Mouse (Mus musculus) liver, postnatal 0 days (tissue): ENCODE data around the gene Hivep3. TPM values are rescaled to one million over a fixed set of nuclear protein-coding genes. Genes with fewer than 3 reads are reported as not detected.

Experiments used
- ATAC-seq: fragments of 200-750 bp; cut with Nextera tagmentation; 2 replicates; pipeline ENCODE4 v1.8.0; 2017; ENCODE audit warnings: mild to moderate bottlenecking, moderate library complexity
- DNase-seq: peaks from one replicate; pipeline ENCODE4 v3.0.0-alpha.2; 2016
- H3K27ac ChIP-seq: fragments of 300-500 bp; sonication (generic); 2 replicates; pipeline ENCODE4 v1.5.1; 2014; ENCODE audit warnings: antibody characterized with exemption, moderate library complexity, mild to moderate bottlenecking, low read depth
- H3K27me3 ChIP-seq: fragments of 300-500 bp; sonication (generic); 2 replicates; pipeline ENCODE4 v1.6.1; 2014; ENCODE audit warnings: low read length, control low read depth, mixed read lengths; ENCODE audit not compliant: insufficient read depth
- H3K36me3 ChIP-seq: fragments of 300-500 bp; sonication (generic); replicated peaks from 2 replicates; pipeline ENCODE4 v1.6.1; 2014; ENCODE audit warnings: mild to moderate bottlenecking, control low read depth, low read length, moderate library complexity, mixed read lengths; ENCODE audit not compliant: insufficient read depth
- H3K4me1 ChIP-seq: fragments of 300-500 bp; sonication (generic); 2 replicates; pipeline ENCODE4 v1.6.1; 2014; ENCODE audit warnings: antibody characterized with exemption, mild to moderate bottlenecking, control low read depth; ENCODE audit not compliant: insufficient read depth
- H3K4me2 ChIP-seq: fragments of 300-500 bp; sonication (generic); 2 replicates; pipeline ENCODE4 v1.6.1; 2014; ENCODE audit warnings: low read depth, mild to moderate bottlenecking, low read length, moderate library complexity, mixed read lengths
- H3K4me3 ChIP-seq: fragments of 300-500 bp; sonication (generic); 2 replicates; pipeline ENCODE4 v1.5.1; 2014; ENCODE audit warnings: low read depth, low read length
- H3K9ac ChIP-seq: fragments of 300-500 bp; sonication (generic); replicated peaks from 2 replicates; pipeline ENCODE4 v1.6.1; 2014; ENCODE audit warnings: mild to moderate bottlenecking, moderate library complexity
- H3K9me3 ChIP-seq: fragments of 300-500 bp; sonication (generic); 2 replicates; pipeline ENCODE4 v1.6.1; 2016; ENCODE audit warnings: mild to moderate bottlenecking, control low read depth, low read length, mixed read lengths
- CTCF ChIP-seq: sonication (generic); IDR thresholded peaks from 2 replicates; pipeline ENCODE4 v1.5.1; 2016; ENCODE audit warnings: antibody characterized with exemption, low read depth
- EP300 ChIP-seq: IDR thresholded peaks from 2 replicates; pipeline ENCODE4 v1.6.1; 2016; ENCODE audit warnings: antibody characterized with exemption, low read depth, mild to moderate bottlenecking
- WGBS: fragments of 180-500 bp; shearing (Covaris S2); extraction: QIAGEN DNeasy Blood & Tissue Kit; methylation state at CpG from one replicate; pipeline ENCODE4 v1.1.7; 2014; ENCODE audit not compliant: insufficient replicate concordance; 5-methylcytosine and 5-hydroxymethylcytosine counted together
- polyA plus RNA-seq: library from polyadenylated mRNA; unstranded; fragments of >200 nt; fragmentation: Nextera tagmentation; extraction: Ambion mirVana; gene quantifications from 2 replicates; pipeline ENCODE4 v1.2.1, GENCODE M21; 2015

Gene Hivep3
- polyA plus RNA-seq, 1 experiment from 2014 or later, result 3.8 TPM

DNA sequence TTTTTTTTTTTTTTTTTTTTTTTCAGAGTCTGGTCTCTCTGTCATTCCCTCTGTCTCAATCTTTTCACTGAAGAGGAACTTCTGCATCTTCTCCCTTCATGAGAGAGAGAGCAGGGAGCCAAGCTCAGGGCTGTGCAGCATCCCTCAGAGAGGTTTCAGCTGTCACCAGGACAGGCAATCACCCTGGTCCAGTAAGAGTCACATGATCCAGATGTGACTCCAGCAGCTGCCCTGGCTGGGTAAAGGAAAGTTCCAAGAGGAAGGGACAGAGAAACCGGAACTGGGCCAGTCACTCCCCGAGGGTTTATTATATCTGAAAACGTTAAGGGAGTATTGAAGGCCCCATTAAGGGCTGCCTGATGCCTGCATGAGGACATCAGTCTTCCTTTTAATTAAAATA is 25.8 kb upstream of the Hivep3 start:
- DNase-seq (no peak), ATAC-seq (no peak)
- Histone ChIP-seq H3K27me3 (no peaks in the 10 kb centered on the region), H3K4me3 (no peak overlapping the region), H3K36me3 (no peaks in the 10 kb centered on the region), H3K4me2 (no peak overlapping the region), H3K9me3 (no peaks in the 10 kb centered on the region), H3K4me1 (no peaks in the 10 kb centered on the region), H3K27ac (no peak overlapping the region), H3K9ac (no peak overlapping the region)
- 32% methylated on average over 3 of the region's 3 CpGs for WGBS
- no peak for TF ChIP-seq CTCF
- TF ChIP-seq EP300, result no peak

GRCm38 (mm10) chr4:119710208-119710607 is 23.4 kb upstream of the Hivep3 start:
- Histone ChIP-seq H3K4me3 (no peak overlapping the region), H3K27me3 (no peaks in the 10 kb centered on the region), H3K36me3 (no peaks in the 10 kb centered on the region), H3K9me3 (no peaks in the 10 kb centered on the region), H3K4me1 (no peaks in the 10 kb centered on the region), H3K9ac (no peak overlapping the region), H3K27ac (no peak overlapping the region), H3K4me2 (no peak overlapping the region)
- TF ChIP-seq EP300 (no peak), CTCF (no peak)
- ATAC-seq (no peak), DNase-seq (no peak)
- WGBS, result 72% methylated on average over 4 of the region's 4 CpGs

DNA sequence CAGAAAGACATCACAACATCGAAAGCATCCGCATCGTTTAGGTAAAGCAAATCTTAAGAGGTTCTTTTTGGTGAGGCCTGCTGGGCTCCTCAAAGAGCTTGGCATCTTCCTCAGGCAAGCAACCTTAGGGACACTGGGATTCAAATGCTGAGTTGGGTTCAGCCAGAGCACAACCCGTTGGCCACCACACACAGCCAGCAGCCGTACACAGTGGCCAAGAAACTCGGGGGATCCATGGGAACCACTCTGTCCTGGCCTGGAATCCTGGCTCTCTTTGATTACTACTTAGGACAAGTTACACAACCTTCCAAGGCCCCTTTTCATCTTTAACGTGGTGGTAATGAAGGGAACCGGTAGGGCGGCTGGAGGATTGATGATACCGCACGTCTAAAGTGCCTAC is 16.1 kb upstream of the Hivep3 start:
- Histone ChIP-seq H3K36me3 (no peaks in the 10 kb centered on the region), H3K4me2 (no peak overlapping the region), H3K27ac (no peak overlapping the region), H3K4me3 (no peak overlapping the region), H3K9me3 (no peaks in the 10 kb centered on the region), H3K9ac (no peak overlapping the region), H3K4me1 (no peaks in the 10 kb centered on the region), H3K27me3 (no peaks in the 10 kb centered on the region)
- WGBS, result 82% methylated on average over 11 of the region's 11 CpGs
- no peak for TF ChIP-seq EP300
- no peak for TF ChIP-seq CTCF
- ATAC-seq (no peak), DNase-seq (no peak)

DNA sequence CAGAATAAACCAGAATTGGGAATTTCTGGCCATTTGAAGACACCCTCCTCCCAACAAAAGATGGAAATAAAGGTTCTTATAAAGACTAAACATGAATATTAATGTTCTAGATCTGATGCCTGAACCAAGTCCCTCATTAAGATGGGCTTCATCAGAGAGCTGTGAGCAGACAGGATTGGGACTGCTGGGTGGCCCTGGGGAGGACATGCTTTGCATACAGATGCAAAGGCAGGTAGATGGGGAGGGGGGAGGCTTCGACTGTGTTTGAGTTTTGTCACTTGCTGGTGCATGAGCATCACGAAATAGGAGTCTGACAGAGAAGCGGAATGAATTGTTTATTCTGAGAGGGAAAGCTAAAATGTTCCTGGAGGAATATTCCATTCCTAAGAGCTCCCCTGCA is 12.1 kb upstream of the Hivep3 start:
- no peaks in the 10 kb centered on the region for H3K9me3 ChIP-seq
- no peak overlapping the region for H3K4me2 ChIP-seq
- DNase-seq (no peak), ATAC-seq (no peak)
- 66% methylated on average over 3 of the region's 3 CpGs for WGBS
- H3K4me1 ChIP-seq, result no peaks in the 10 kb centered on the region
- H3K36me3 ChIP-seq, result no peaks in the 10 kb centered on the region
- no peak overlapping the region for H3K4me3 ChIP-seq
- H3K27ac ChIP-seq, result no peak overlapping the region
- no peak for TF ChIP-seq EP300
- TF ChIP-seq CTCF, result no peak
- H3K9ac ChIP-seq, result no peak overlapping the region
- no peaks in the 10 kb centered on the region for H3K27me3 ChIP-seq

DNA sequence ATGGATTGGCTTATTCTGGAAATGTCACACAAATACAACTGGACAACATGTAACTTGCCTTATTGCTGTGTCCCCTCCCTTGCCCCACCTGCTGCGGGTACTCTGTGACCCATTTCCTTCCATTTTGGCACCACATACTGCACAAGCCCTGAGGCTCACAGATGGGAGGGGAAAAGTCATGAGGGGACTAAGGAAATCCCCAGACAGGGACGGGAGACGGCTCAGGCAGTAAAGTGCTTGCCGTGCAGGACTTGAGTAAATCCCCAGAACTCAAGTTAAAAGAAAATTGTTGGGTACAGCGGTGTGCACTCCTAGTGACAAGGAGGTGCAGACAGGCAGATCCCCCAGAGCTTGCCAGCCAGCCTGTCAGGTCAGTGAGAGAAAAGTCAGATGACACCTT is 7.5 kb upstream of the Hivep3 start:
- H3K4me2 ChIP-seq, result no peak overlapping the region
- H3K36me3 ChIP-seq, result no peaks in the 10 kb centered on the region
- no peaks in the 10 kb centered on the region for H3K9me3 ChIP-seq
- no peak overlapping the region for H3K27ac ChIP-seq
- no peak overlapping the region for H3K4me3 ChIP-seq
- WGBS, result 65% methylated on average over 5 of the region's 5 CpGs
- no peaks in the 10 kb centered on the region for H3K4me1 ChIP-seq
- DNase-seq (no peak), ATAC-seq (no peak)
- H3K27me3 ChIP-seq, result no peaks in the 10 kb centered on the region
- TF ChIP-seq EP300, result no peak
- no peak for TF ChIP-seq CTCF
- no peak overlapping the region for H3K9ac ChIP-seq

DNA sequence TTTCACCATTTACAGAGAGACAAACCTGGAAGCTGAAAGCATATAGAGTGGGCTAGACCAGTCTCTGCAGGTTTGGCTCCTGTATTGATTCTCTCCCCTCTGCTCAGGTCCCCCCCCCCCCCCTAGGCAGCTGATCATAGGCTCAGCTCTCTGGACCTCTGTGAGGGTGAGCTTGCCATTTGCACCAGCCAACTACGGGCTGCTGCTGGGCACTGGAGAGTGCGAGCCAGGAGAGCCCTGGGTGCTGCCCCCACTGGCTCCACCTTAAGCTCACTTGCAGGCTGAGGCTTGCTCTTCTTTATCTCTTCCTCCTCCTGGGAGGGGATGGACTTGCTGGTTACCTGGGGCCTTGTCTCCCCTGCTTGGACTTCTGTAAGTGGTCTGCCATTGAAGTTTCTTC is 5.7 kb upstream of the Hivep3 start:
- Histone ChIP-seq H3K9me3 (no peaks in the 10 kb centered on the region), H3K27me3 (no peaks in the 10 kb centered on the region), H3K4me2 (no peak overlapping the region), H3K27ac (no peak overlapping the region), H3K36me3 (no peaks in the 10 kb centered on the region), H3K9ac (no peak overlapping the region), H3K4me1 (no peaks in the 10 kb centered on the region), H3K4me3 (no peak overlapping the region)
- ATAC-seq (no peak), DNase-seq (no peak)
- TF ChIP-seq EP300 (no peak), CTCF (no peak)
- WGBS, result 33% methylated on average over 1 of the region's 2 CpGs

DNA sequence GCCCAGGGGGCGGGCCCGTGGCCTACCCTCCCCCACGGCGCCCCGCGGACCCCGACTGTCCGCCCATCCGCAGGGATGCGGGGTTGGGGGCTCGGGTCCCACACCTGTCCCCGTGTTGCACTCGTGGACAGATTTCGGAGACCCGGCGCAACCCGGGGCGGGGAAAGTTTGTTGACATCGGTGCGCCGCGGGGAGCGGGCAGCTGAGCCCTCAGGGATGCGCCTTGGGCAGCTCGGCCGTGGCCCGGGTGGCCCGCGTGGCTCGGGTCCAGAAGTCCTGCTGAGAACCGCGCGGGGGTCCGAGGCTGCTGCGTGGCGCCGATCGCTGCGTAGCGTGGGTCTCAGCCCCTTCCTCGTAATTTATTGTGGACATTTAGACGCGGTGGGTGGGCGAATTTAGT is 358 bp downstream of the Hivep3 start:
- H3K27ac ChIP-seq, result no peak overlapping the region
- H3K4me2 ChIP-seq, result peak overlapping the region; percentile 95
- no peaks in the 10 kb centered on the region for H3K9me3 ChIP-seq
- peak overlapping the region; percentile 60 for H3K9ac ChIP-seq
- peaks cover 13% of the 10 kb centered on the region for H3K27me3 ChIP-seq
- peaks cover 14% of the 10 kb centered on the region for H3K4me1 ChIP-seq
- DNase-seq (no peak), ATAC-seq (peak; percentile 37)
- peak overlapping the region; percentile 75 for H3K4me3 ChIP-seq
- TF ChIP-seq CTCF (no peak), EP300 (no peak)
- no peaks in the 10 kb centered on the region for H3K36me3 ChIP-seq
- WGBS, result 2% methylated on average over 37 of the region's 44 CpGs
